Mouse (Mus musculus) stomach, postnatal 0 days (tissue): ENCODE measurements around the gene Mvb12b.

ENCODE experiments used
- CTCF ChIP-seq: IDR thresholded peaks from 2 replicates; pipeline ENCODE4 v1.5.1; 2016; ENCODE audit warnings: antibody characterized with exemption, low read depth, mild to moderate bottlenecking, moderate library complexity
- EP300 ChIP-seq: optimal IDR thresholded peaks from 2 replicates; pipeline ENCODE3; 2016; ENCODE audit warnings: antibody characterized with exemption

GRCm38 (mm10) chr2:33871181-33871520 is 16.6 kb downstream of the Mvb12b start:
- TF ChIP-seq EP300: no peak
- no peak for TF ChIP-seq CTCF
